Mouse (Mus musculus) liver, embryonic 15.5 days (tissue): ENCODE measurements around the gene Hamp2. TPM values are rescaled to one million over a fixed set of nuclear protein-coding genes. Genes with fewer than 3 reads are reported as not detected.

Experiments used
- ATAC-seq: fragments of 200-750 bp; cut with Nextera tagmentation; 2 replicates; pipeline ENCODE4 v1.8.0; 2017; ENCODE audit warnings: moderate number of reproducible peaks, mild to moderate bottlenecking, moderate library complexity; ENCODE audit not compliant: insufficient read depth
- H3K27ac ChIP-seq: fragments of 300-500 bp; sonication (generic); replicated peaks from 2 replicates; pipeline ENCODE4 v1.5.1; 2015; ENCODE audit warnings: mild to moderate bottlenecking, inconsistent platforms
- H3K27me3 ChIP-seq: fragments of 300-500 bp; sonication (generic); 2 replicates; pipeline ENCODE4 v1.6.1; 2015; ENCODE audit warnings: mild to moderate bottlenecking, inconsistent platforms
- H3K36me3 ChIP-seq: fragments of 300-500 bp; sonication (generic); replicated peaks from 2 replicates; pipeline ENCODE4 v1.6.1; 2015; ENCODE audit warnings: moderate library complexity, mild to moderate bottlenecking, inconsistent platforms
- H3K4me1 ChIP-seq: fragments of 300-500 bp; sonication (generic); replicated peaks from 2 replicates; pipeline ENCODE4 v1.6.1; 2015; ENCODE audit warnings: inconsistent platforms
- H3K4me2 ChIP-seq: fragments of 300-500 bp; sonication (generic); 2 replicates; pipeline ENCODE4 v1.6.1; 2015; ENCODE audit warnings: moderate library complexity, mild to moderate bottlenecking, inconsistent platforms
- H3K4me3 ChIP-seq: fragments of 300-500 bp; sonication (generic); replicated peaks from 2 replicates; pipeline ENCODE4 v1.5.1; 2015; ENCODE audit warnings: mild to moderate bottlenecking, inconsistent platforms
- H3K9ac ChIP-seq: fragments of 300-500 bp; sonication (generic); 2 replicates; pipeline ENCODE4 v1.6.1; 2015; ENCODE audit warnings: moderate library complexity, mild to moderate bottlenecking, inconsistent platforms
- H3K9me3 ChIP-seq: fragments of 300-500 bp; sonication (generic); replicated peaks from 2 replicates; pipeline ENCODE4 v1.6.1; 2016; ENCODE audit warnings: inconsistent platforms
- WGBS: fragments of 180-500 bp; shearing (Covaris S2); methylation state at CpG from one replicate; pipeline ENCODE4 v1.1.7; 2015; ENCODE audit warnings: mixed read lengths; ENCODE audit not compliant: insufficient replicate concordance; 5-methylcytosine and 5-hydroxymethylcytosine counted together
- polyA plus RNA-seq: library from polyadenylated mRNA; unstranded; fragments of >200 nt; fragmentation: Nextera tagmentation; extraction: Ambion mirVana; gene quantifications from 2 replicates; pipeline ENCODE4 v1.2.1, GENCODE M21; 2015

Gene Hamp2
- polyA plus RNA-seq, 1 experiment from 2014 or later: not detected

- 44% methylated on average over 3 of the region's 3 CpGs for WGBS
- no peaks in the 10 kb centered on the region for H3K9me3 ChIP-seq
- H3K27ac ChIP-seq: no peak overlapping the region
- H3K27me3 ChIP-seq: no peaks in the 10 kb centered on the region; the same call in 1 of the 2 replicates
- H3K9ac ChIP-seq: no peak overlapping the region
- no peak overlapping the region for H3K4me3 ChIP-seq
- no peaks in the 10 kb centered on the region; the same call in 1 of the 2 replicates for H3K4me1 ChIP-seq
- no peak for ATAC-seq
- H3K36me3 ChIP-seq: no peaks in the 10 kb centered on the region
- H3K4me2 ChIP-seq: no peak overlapping the region
Observed at GRCm38 (mm10) chr7:30920217-30920616, 4.3 kb downstream of the Hamp2 start.

- H3K9ac ChIP-seq: no peak overlapping the region
- 23% methylated on average over 4 of the region's 4 CpGs for WGBS
- ATAC-seq: no peak
Observed at GRCm38 (mm10) chr7:30917219-30917618, 7.3 kb downstream of the Hamp2 start.

GRCm38 (mm10) chr7:30916713-30917112 lies 7.8 kb downstream of the Hamp2 start:
- Histone ChIP-seq H3K4me3 (no peak overlapping the region), H3K4me2 (no peak overlapping the region), H3K27me3 (no peaks in the 10 kb centered on the region; the same call in 1 of the 2 replicates), H3K36me3 (no peaks in the 10 kb centered on the region), H3K27ac (no peak overlapping the region), H3K4me1 (no peaks in the 10 kb centered on the region; the same call in 1 of the 2 replicates), H3K9ac (no peak overlapping the region), H3K9me3 (no peaks in the 10 kb centered on the region)
- ATAC-seq: no peak
- 28% methylated on average over 6 of the region's 6 CpGs for WGBS

More at GRCm38 (mm10) chr7:30917219-30917618, 7.3 kb downstream of the Hamp2 start:
- Histone ChIP-seq H3K4me3 (no peak overlapping the region), H3K27ac (no peak overlapping the region), H3K36me3 (no peaks in the 10 kb centered on the region), H3K9me3 (no peaks in the 10 kb centered on the region), H3K4me1 (no peaks in the 10 kb centered on the region; the same call in 1 of the 2 replicates), H3K4me2 (no peak overlapping the region), H3K27me3 (no peaks in the 10 kb centered on the region; the same call in 1 of the 2 replicates)

- no peaks in the 10 kb centered on the region for H3K36me3 ChIP-seq
- WGBS: 54% methylated on average over 8 of the region's 8 CpGs
Observed at GRCm38 (mm10) chr7:30914732-30915131, 9.7 kb downstream of the Hamp2 start, which contains the start of gene Mag. TSS of gene Mag (minus strand) at chr7:30914873.

GRCm38 (mm10) chr7:30909773-30910172 lies 14.7 kb downstream of the Hamp2 start:
- ATAC-seq: no peak
- no peaks in the 10 kb centered on the region for H3K36me3 ChIP-seq
- H3K27me3 ChIP-seq: peaks cover 13% of the 10 kb centered on the region
- no peaks in the 10 kb centered on the region for H3K9me3 ChIP-seq
- H3K4me1 ChIP-seq: peaks cover 13% of the 10 kb centered on the region
- H3K27ac ChIP-seq: no peak overlapping the region
- H3K9ac ChIP-seq: no peak overlapping the region
- no peak overlapping the region for H3K4me2 ChIP-seq
- WGBS: 35% methylated on average over 6 of the region's 6 CpGs
- no peak overlapping the region for H3K4me3 ChIP-seq

More at GRCm38 (mm10) chr7:30914732-30915131, 9.7 kb downstream of the Hamp2 start, which contains the start of gene Mag:
- Histone ChIP-seq H3K4me3 (no peak within 1 kb of the TSS), H3K4me2 (no peak within 1 kb of the TSS), H3K4me1 (peaks cover under 1% of the 10 kb centered on the region; the same call in 1 of the 2 replicates), H3K27me3 (no peaks in the 10 kb centered on the region; the same call in 1 of the 2 replicates), H3K9me3 (no peaks in the 10 kb centered on the region), H3K9ac (no peak within 1 kb of the TSS), H3K27ac (no peak within 1 kb of the TSS)
- no peak for ATAC-seq

GRCm38 (mm10) chr7:30908992-30909431 lies 15.5 kb downstream of the Hamp2 start:
- Histone ChIP-seq H3K27ac (no peak overlapping the region), H3K9ac (no peak overlapping the region), H3K4me2 (peak overlapping the region; percentile 51), H3K4me3 (0 out of 2 replicates have a peak overlapping the region, but pooled peaks have one; percentile 8), H3K9me3 (no peaks in the 10 kb centered on the region), H3K27me3 (peaks cover 13% of the 10 kb centered on the region), H3K4me1 (peaks cover 13% of the 10 kb centered on the region), H3K36me3 (no peaks in the 10 kb centered on the region)
- no peak for ATAC-seq
- 21% methylated on average over 17 of the region's 17 CpGs for WGBS

- peaks cover 13% of the 10 kb centered on the region for H3K27me3 ChIP-seq
- H3K36me3 ChIP-seq: no peaks in the 10 kb centered on the region
- peak overlapping the region; percentile 51 for H3K4me2 ChIP-seq
- H3K9me3 ChIP-seq: no peaks in the 10 kb centered on the region
- ATAC-seq: peak; percentile 54; the same call in 1 of the 2 replicates
- peak overlapping the region; percentile 8; the same call in 1 of the 2 replicates for H3K4me3 ChIP-seq
- H3K27ac ChIP-seq: no peak overlapping the region
- WGBS: 6% methylated on average over 26 of the region's 26 CpGs
- peaks cover 13% of the 10 kb centered on the region for H3K4me1 ChIP-seq
- no peak overlapping the region for H3K9ac ChIP-seq
Observed at GRCm38 (mm10) chr7:30908277-30908991, 16.0 kb downstream of the Hamp2 start.

GRCm38 (mm10) chr7:30904042-30904441 lies 20.4 kb downstream of the Hamp2 start:
- Histone ChIP-seq H3K27ac (no peak overlapping the region), H3K9me3 (no peaks in the 10 kb centered on the region), H3K4me2 (no peak overlapping the region), H3K9ac (no peak overlapping the region), H3K4me1 (peaks cover 8% of the 10 kb centered on the region), H3K4me3 (no peak overlapping the region), H3K36me3 (no peaks in the 10 kb centered on the region), H3K27me3 (peaks cover 16% of the 10 kb centered on the region)
- ATAC-seq: no peak
- WGBS: 28% methylated on average over 4 of the region's 4 CpGs

- WGBS: 53% methylated on average over 3 of the region's 3 CpGs
- peaks cover 2% of the 10 kb centered on the region; the same call in 1 of the 2 replicates for H3K4me1 ChIP-seq
- H3K9ac ChIP-seq: no peak overlapping the region
- peak; percentile 44; the same call in 1 of the 2 replicates for ATAC-seq
- H3K4me3 ChIP-seq: no peak overlapping the region
- no peak overlapping the region for H3K4me2 ChIP-seq
- no peaks in the 10 kb centered on the region for H3K27me3 ChIP-seq
- no peak overlapping the region for H3K27ac ChIP-seq
- no peaks in the 10 kb centered on the region for H3K36me3 ChIP-seq
- H3K9me3 ChIP-seq: no peaks in the 10 kb centered on the region
Observed at GRCm38 (mm10) chr7:30895217-30895616, 29.3 kb downstream of the Hamp2 start.

- Histone ChIP-seq H3K4me2 (no peak overlapping the region), H3K27me3 (no peaks in the 10 kb centered on the region), H3K9ac (no peak overlapping the region), H3K4me1 (peaks cover 4% of the 10 kb centered on the region; the same call in 1 of the 2 replicates), H3K36me3 (no peaks in the 10 kb centered on the region), H3K4me3 (no peak overlapping the region), H3K9me3 (no peaks in the 10 kb centered on the region), H3K27ac (no peak overlapping the region)
- 52% methylated on average over 3 of the region's 3 CpGs for WGBS
- no peak for ATAC-seq
Observed at GRCm38 (mm10) chr7:30892515-30892914, 32.0 kb downstream of the Hamp2 start.

GRCm38 (mm10) chr7:30891746-30892145 lies 32.7 kb downstream of the Hamp2 start:
- Histone ChIP-seq H3K27ac (no peak overlapping the region), H3K9ac (no peak overlapping the region), H3K4me1 (peaks cover 6% of the 10 kb centered on the region; the same call in 1 of the 2 replicates), H3K36me3 (no peaks in the 10 kb centered on the region), H3K27me3 (no peaks in the 10 kb centered on the region), H3K4me2 (no peak overlapping the region), H3K9me3 (no peaks in the 10 kb centered on the region), H3K4me3 (no peak overlapping the region)
- WGBS: 63% methylated on average over 9 of the region's 9 CpGs
- no peak for ATAC-seq
